Mouse (Mus musculus): ENCODE measurements at regions not wholly inside any gene's neighbourhood (a gene's known extent, or its start where the extent isn't known, plus 50 kb on each side); places are given as distances from the start of the nearest gene placed in this dataset.

DNA sequence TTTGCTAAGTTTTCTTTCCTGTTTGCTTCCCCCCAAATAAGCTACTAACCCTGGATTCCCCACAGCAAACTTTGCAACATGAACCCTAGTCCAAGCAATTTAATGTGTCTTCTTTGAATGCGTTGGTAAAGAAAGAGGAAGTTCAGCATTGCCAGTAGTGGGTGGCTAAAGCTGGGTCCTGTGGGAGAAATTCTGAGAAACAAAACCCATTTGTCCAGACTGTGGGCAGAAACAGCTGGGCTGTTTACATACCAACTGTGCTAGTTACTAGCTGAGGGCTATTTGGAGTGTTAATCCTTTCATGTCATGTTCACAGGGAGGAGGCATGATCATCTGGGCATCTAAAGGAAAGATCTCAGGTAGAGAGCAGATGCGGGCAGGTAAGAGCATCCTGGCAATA, 51.8 kb upstream of the 1190002N15Rik start:
- no peaks in the 10 kb centered on the region for H3K36me3 ChIP-seq (ENCODE audit: control insufficient read depth, insufficient read depth)
- H3K4me3 ChIP-seq (ENCODE audit: low read depth, low read length), result no peak overlapping the region
- no peaks in the 10 kb centered on the region for H3K27me3 ChIP-seq (ENCODE audit: control insufficient read depth, insufficient read depth, low read depth, low read length)
- 45% methylated on average over 2 of the region's 2 CpGs for WGBS (ENCODE audit: insufficient replicate concordance)
- H3K4me2 ChIP-seq (ENCODE audit: low read depth, low read length), result no peak overlapping the region
- no peak for ATAC-seq (ENCODE audit: low read depth)
- H3K9ac ChIP-seq (ENCODE audit: low read depth, low read length), result no peak overlapping the region
- no peaks in the 10 kb centered on the region for H3K4me1 ChIP-seq (ENCODE audit: control insufficient read depth, low read depth, low read length)
- H3K9me3 ChIP-seq (replicated peaks; ENCODE audit: control insufficient read depth, low read length), result no peaks in the 10 kb centered on the region
- H3K27ac ChIP-seq (ENCODE audit: low read length), result no peak overlapping the region

DNA sequence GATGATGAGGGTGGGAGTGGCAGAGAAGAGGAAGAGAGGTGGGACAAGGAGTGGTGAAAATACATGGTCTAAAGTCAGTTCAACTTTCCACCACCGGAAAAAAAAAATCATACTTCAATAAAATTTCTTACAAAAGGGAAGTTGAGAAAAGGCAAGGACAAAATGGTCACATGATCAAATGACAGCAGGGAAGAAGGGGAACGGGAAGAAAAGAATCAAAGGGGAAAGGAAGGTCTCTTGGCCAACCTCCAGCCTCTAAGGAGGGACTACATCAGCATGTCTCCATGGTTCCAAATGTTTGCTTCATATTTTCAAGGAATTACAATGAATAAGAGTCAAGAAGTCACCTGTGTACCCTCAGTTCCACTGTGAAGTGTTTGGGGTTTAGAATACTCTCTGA, 64.7 kb upstream of the Slc9a9 start:
- no peak overlapping the region for H3K9ac ChIP-seq (ENCODE audit: low read depth, low read length)
- H3K9me3 ChIP-seq (replicated peaks; ENCODE audit: control insufficient read depth, low read length), result no peaks in the 10 kb centered on the region
- no peak overlapping the region for H3K4me3 ChIP-seq (ENCODE audit: low read depth, low read length)
- no peak overlapping the region for H3K4me2 ChIP-seq (ENCODE audit: low read depth, low read length)
- no peaks in the 10 kb centered on the region for H3K4me1 ChIP-seq (ENCODE audit: control insufficient read depth, low read depth, low read length)
- H3K27me3 ChIP-seq (ENCODE audit: control insufficient read depth, insufficient read depth, low read depth, low read length), result no peaks in the 10 kb centered on the region
- H3K27ac ChIP-seq (ENCODE audit: low read length), result no peak overlapping the region
- WGBS (ENCODE audit: insufficient replicate concordance), result 45% methylated on average over 2 of the region's 2 CpGs
- H3K36me3 ChIP-seq (ENCODE audit: control insufficient read depth, insufficient read depth), result no peaks in the 10 kb centered on the region
- no peak for ATAC-seq (ENCODE audit: low read depth)

DNA sequence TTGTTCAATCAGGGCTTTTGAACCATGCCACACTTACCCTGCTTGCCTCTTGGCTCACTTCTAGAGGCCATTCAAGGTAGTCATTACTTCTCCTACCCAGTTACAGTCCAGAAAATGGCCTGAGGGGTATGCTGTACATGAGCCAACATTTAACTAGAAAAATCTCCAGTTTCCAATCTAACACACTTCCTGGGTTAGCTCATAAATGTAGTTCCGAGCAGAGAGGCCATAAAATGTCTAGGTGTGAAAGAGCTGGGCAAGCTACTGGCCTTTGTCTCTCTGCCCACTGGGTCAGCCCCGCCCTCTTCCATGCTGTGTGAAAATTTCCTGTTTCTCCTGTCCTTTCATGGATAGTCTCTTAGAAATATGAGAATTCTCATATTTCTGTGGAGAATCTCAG, 63.3 kb upstream of the Slc9a9 start:
- H3K36me3 ChIP-seq (ENCODE audit: control insufficient read depth, insufficient read depth), result no peaks in the 10 kb centered on the region
- no peak overlapping the region for H3K9ac ChIP-seq (ENCODE audit: low read depth, low read length)
- WGBS (ENCODE audit: insufficient replicate concordance), result 49% methylated on average over 2 of the region's 2 CpGs
- no peaks in the 10 kb centered on the region for H3K9me3 ChIP-seq (replicated peaks; ENCODE audit: control insufficient read depth, low read length)
- H3K27me3 ChIP-seq (ENCODE audit: control insufficient read depth, insufficient read depth, low read depth, low read length), result no peaks in the 10 kb centered on the region
- no peak for ATAC-seq (ENCODE audit: low read depth)
- H3K4me2 ChIP-seq (ENCODE audit: low read depth, low read length), result no peak overlapping the region
- no peak overlapping the region for H3K4me3 ChIP-seq (ENCODE audit: low read depth, low read length)
- H3K4me1 ChIP-seq (ENCODE audit: control insufficient read depth, low read depth, low read length), result no peaks in the 10 kb centered on the region
- no peak overlapping the region for H3K27ac ChIP-seq (ENCODE audit: low read length)

DNA sequence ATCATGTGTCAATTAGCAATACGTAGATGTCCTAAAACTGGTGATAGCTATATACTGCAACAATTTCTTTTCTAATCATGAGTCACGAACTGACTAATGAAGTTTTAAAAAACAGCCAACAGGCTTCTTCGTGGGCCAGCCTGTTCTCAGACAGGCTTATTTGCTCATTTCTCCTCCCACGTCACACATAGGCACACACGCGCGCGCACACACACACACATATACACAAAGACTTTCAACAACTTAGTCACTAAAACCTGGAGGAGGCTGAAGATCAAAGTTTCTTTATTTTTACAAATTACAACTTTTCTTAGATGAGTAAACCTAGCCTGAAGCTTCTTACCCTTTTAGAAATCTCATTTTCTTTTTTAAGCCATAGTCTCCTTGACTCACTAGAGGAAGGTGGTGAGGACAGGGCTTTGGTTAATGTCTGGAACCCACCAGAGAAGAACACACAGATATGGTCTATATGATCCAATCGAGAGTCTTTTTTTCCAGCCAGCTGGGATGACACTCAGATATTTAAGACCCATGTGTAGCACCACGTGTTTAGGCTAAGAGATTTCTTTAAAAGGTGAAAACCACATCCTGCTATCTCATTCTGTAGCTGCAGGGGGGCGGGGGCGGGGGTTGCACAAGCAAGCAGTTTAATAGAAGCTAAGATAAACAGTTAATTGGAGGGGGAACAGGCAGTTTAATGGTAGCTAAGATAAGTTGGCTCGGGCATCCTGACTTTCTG, 62.5 kb upstream of the Slc9a9 start:
- H3K9ac ChIP-seq (ENCODE audit: low read depth, low read length), result no peak overlapping the region
- no peaks in the 10 kb centered on the region for H3K36me3 ChIP-seq (ENCODE audit: control insufficient read depth, insufficient read depth)
- H3K4me3 ChIP-seq (ENCODE audit: low read depth, low read length), result no peak overlapping the region
- no peak overlapping the region for H3K27ac ChIP-seq (ENCODE audit: low read length)
- no peaks in the 10 kb centered on the region for H3K27me3 ChIP-seq (ENCODE audit: control insufficient read depth, insufficient read depth, low read depth, low read length)
- no peaks in the 10 kb centered on the region for H3K9me3 ChIP-seq (replicated peaks; ENCODE audit: control insufficient read depth, low read length)
- no peak overlapping the region for H3K4me2 ChIP-seq (ENCODE audit: low read depth, low read length)
- WGBS (ENCODE audit: insufficient replicate concordance), result 54% methylated on average over 13 of the region's 13 CpGs
- H3K4me1 ChIP-seq (ENCODE audit: control insufficient read depth, low read depth, low read length), result no peaks in the 10 kb centered on the region
- ATAC-seq (ENCODE audit: low read depth), result peak; percentile 48; the same call in 1 of the 2 replicates

DNA sequence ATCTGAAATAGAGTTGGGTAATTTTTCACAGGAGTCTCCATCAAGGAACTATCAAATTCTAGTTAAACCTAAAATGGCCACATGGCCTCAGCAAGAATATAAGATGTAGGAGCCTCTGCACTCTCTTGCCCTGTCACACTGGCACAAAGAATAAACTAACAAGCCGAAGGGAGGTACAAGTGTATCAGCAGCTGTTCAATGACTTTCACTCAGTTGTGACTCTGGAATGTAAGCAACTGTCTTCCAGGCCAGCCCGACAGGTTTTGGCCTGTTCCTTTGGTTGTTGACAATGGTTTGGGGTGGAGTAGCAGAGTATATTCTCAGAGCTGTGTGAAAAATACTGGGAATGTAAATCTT, 62.0 kb upstream of the Slc9a9 start:
- no peaks in the 10 kb centered on the region for H3K27me3 ChIP-seq (ENCODE audit: control insufficient read depth, insufficient read depth, low read depth, low read length)
- H3K9me3 ChIP-seq (replicated peaks; ENCODE audit: control insufficient read depth, low read length), result no peaks in the 10 kb centered on the region
- H3K4me2 ChIP-seq (ENCODE audit: low read depth, low read length), result no peak overlapping the region
- 36% methylated on average over 2 of the region's 2 CpGs for WGBS (ENCODE audit: insufficient replicate concordance)
- H3K27ac ChIP-seq (ENCODE audit: low read length), result no peak overlapping the region
- H3K36me3 ChIP-seq (ENCODE audit: control insufficient read depth, insufficient read depth), result no peaks in the 10 kb centered on the region
- no peak overlapping the region for H3K9ac ChIP-seq (ENCODE audit: low read depth, low read length)
- H3K4me3 ChIP-seq (ENCODE audit: low read depth, low read length), result no peak overlapping the region
- no peaks in the 10 kb centered on the region for H3K4me1 ChIP-seq (ENCODE audit: control insufficient read depth, low read depth, low read length)
- ATAC-seq (ENCODE audit: low read depth), result no peak

DNA sequence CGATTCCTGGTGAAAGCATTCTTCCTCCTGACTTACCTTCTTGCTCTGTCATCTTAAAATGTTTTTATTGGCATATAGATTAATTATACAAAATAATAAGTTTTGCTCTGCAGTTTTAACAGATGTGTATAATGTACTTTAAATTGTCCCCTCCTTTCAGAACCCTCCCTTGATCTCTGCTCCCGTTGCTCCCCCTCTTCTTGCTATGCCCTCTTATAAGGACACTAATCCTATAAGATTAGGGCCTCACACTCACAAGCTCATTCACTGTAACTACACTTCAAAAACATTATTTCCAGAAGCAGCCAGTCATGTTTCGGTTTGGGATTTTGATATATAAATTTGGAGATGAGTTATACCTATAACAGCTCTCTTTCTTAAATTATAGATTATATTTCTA, 59.6 kb upstream of the Slc9a9 start:
- Histone ChIP-seq H3K4me3 (ENCODE audit: low read depth, low read length) (no peak overlapping the region), H3K36me3 (ENCODE audit: control insufficient read depth, insufficient read depth) (no peaks in the 10 kb centered on the region), H3K27ac (ENCODE audit: low read length) (no peak overlapping the region), H3K27me3 (ENCODE audit: control insufficient read depth, insufficient read depth, low read depth, low read length) (no peaks in the 10 kb centered on the region), H3K4me2 (ENCODE audit: low read depth, low read length) (no peak overlapping the region), H3K9ac (ENCODE audit: low read depth, low read length) (no peak overlapping the region), H3K4me1 (ENCODE audit: control insufficient read depth, low read depth, low read length) (no peaks in the 10 kb centered on the region), H3K9me3 (replicated peaks; ENCODE audit: control insufficient read depth, low read length) (no peaks in the 10 kb centered on the region)
- ATAC-seq (ENCODE audit: low read depth), result no peak
- 65% methylated on average over 3 of the region's 3 CpGs for WGBS (ENCODE audit: insufficient replicate concordance)

DNA sequence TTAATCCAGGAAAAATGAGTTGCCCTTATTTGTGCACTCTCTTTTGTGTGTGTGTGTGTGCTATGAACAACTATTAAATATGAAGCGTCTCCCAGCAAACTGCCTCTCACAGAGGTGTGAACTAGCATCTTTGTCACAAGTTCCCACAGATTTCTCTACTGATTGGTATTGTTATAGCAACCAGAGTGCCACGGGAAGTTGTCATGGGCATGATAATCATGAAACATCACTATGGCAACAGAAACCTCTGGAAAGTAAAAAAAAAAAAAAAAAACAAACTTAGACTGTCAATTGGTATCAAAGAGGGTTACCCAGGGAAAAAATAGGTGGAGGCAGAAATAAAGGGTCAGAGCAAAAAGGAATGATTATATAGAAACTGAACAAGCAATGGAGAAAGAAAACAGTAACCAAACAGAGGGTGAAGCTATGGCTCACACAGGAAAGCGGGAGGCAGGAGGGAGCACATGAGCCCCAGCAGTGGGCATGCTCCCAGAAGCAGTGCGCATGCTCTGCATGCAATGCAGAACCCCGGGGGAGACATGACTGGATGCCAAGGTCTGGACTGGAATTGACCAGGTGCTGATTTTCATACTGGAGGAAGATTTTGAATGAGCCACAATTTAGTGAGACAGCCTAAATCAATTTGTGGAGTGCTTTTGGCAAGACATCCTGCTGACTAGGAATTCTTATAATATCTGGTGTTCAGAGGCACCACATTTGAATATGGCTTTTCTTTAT, 58.9 kb upstream of the Slc9a9 start:
- no peak overlapping the region for H3K4me3 ChIP-seq (ENCODE audit: low read depth, low read length)
- no peaks in the 10 kb centered on the region for H3K4me1 ChIP-seq (ENCODE audit: control insufficient read depth, low read depth, low read length)
- no peaks in the 10 kb centered on the region for H3K9me3 ChIP-seq (replicated peaks; ENCODE audit: control insufficient read depth, low read length)
- ATAC-seq (ENCODE audit: low read depth), result no peak
- no peak overlapping the region for H3K9ac ChIP-seq (ENCODE audit: low read depth, low read length)
- no peaks in the 10 kb centered on the region for H3K36me3 ChIP-seq (ENCODE audit: control insufficient read depth, insufficient read depth)
- H3K27me3 ChIP-seq (ENCODE audit: control insufficient read depth, insufficient read depth, low read depth, low read length), result no peaks in the 10 kb centered on the region
- H3K4me2 ChIP-seq (ENCODE audit: low read depth, low read length), result no peak overlapping the region
- H3K27ac ChIP-seq (ENCODE audit: low read length), result no peak overlapping the region
- 66% methylated on average over 5 of the region's 5 CpGs for WGBS (ENCODE audit: insufficient replicate concordance)

DNA sequence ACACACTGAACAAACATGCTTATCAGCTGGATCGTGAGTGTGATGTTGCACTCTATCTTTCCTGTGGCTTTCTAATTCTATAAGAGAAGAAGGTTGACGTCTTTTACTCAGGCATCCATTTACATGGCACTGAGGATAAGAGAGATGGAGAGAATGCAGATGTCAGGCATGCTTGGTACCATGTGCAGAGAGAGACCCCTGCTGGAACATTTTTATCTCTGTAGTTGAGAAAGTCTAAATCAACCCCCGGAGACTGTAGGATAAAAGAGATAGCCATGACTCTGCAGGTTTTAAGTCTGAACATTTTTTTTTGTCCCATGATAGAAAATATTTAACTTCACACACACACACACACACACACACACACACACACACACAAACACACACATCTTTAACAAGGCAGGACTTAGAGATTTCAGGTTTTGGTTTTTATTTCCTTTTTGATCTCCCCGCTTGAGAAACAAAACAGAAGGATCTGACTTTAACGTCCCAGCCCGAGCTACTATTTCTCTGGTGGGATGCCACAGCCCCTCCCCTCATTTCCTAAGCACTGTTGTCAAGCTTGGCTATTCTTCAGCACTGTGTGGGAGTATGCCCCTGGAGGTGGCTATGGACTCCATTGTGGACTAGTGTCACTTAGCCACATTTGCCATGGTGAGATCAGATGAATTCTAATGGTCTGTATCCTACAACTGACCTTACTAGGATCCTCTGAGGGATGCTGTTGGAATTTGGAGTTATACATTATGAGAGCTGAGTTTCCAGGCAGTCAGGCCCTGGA, 55.6 kb upstream of the Slc9a9 start:
- Histone ChIP-seq H3K27ac (ENCODE audit: low read length) (no peak overlapping the region), H3K4me3 (ENCODE audit: low read depth, low read length) (no peak overlapping the region), H3K36me3 (ENCODE audit: control insufficient read depth, insufficient read depth) (no peaks in the 10 kb centered on the region), H3K9me3 (replicated peaks; ENCODE audit: control insufficient read depth, low read length) (no peaks in the 10 kb centered on the region), H3K27me3 (ENCODE audit: control insufficient read depth, insufficient read depth, low read depth, low read length) (no peaks in the 10 kb centered on the region), H3K4me1 (ENCODE audit: control insufficient read depth, low read depth, low read length) (no peaks in the 10 kb centered on the region), H3K4me2 (ENCODE audit: low read depth, low read length) (no peak overlapping the region), H3K9ac (ENCODE audit: low read depth, low read length) (no peak overlapping the region)
- ATAC-seq (ENCODE audit: low read depth), result peak; percentile 70
- 16% methylated on average over 6 of the region's 6 CpGs for WGBS (ENCODE audit: insufficient replicate concordance)

DNA sequence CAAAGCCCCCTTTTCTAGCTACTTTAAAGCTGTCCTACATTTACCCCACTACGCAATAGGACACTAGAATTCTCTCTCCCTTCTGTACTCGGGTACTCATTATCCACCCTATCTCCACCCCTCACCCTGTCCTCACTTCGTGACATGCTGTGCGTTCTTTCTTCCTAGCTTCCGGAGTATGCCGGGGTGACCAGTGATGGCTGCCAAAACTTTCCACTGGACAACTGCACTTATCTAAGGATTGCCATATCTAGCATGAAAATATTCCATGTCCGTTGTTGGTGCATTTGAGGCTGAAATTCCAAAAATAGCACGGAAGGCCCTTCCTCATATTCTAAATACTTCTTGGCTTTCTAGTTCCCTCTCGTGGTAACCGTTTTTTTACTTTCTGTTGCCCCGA, 54.5 kb upstream of the Slc9a9 start:
- H3K9me3 ChIP-seq (replicated peaks; ENCODE audit: control insufficient read depth, low read length), result no peaks in the 10 kb centered on the region
- no peaks in the 10 kb centered on the region for H3K36me3 ChIP-seq (ENCODE audit: control insufficient read depth, insufficient read depth)
- H3K9ac ChIP-seq (ENCODE audit: low read depth, low read length), result no peak overlapping the region
- H3K4me2 ChIP-seq (ENCODE audit: low read depth, low read length), result no peak overlapping the region
- no peaks in the 10 kb centered on the region for H3K4me1 ChIP-seq (ENCODE audit: control insufficient read depth, low read depth, low read length)
- H3K27ac ChIP-seq (ENCODE audit: low read length), result no peak overlapping the region
- H3K27me3 ChIP-seq (ENCODE audit: control insufficient read depth, insufficient read depth, low read depth, low read length), result no peaks in the 10 kb centered on the region
- no peak overlapping the region for H3K4me3 ChIP-seq (ENCODE audit: low read depth, low read length)
- no peak for ATAC-seq (ENCODE audit: low read depth)
- WGBS (ENCODE audit: insufficient replicate concordance), result 44% methylated on average over 11 of the region's 11 CpGs
